Mouse (Mus musculus) monocyte, adult 59 days (primary cell): ENCODE data around the gene Socs5. TPM values are rescaled to one million over a fixed set of nuclear protein-coding genes. Genes with fewer than 3 reads are reported as not detected.

Experiments used
- total RNA-seq, 2 experiments: library from RNA; stranded (reverse); gene quantifications; one replicate each; pipeline ENCODE4 v1.2.4; 2023

Gene Socs5
- total RNA-seq = 10 to 100 TPM; 22.1 to 23.3 TPM

GRCm38 (mm10) chr17:87107623-87108221 lies at the start of gene Socs5:
Socs5 (plus strand) TSS chr17:87107679.

Other genes starting within 250 kb of the Socs5 start
- gene Tmem247, start 190.3 kb upstream of the Socs5 start, total RNA-seq = not detected
- not detected for gene Atp6v1e2, start 159.8 kb upstream of the Socs5 start, total RNA-seq
- gene Rhoq, start 144.6 kb upstream of the Socs5 start, total RNA-seq = 10 to 100 TPM; 74.5 to 77.9 TPM
- gene Pigf, start 82.3 kb upstream of the Socs5 start, total RNA-seq = 10 to 100 TPM; 12.7 to 16.3 TPM
- 10 to 100 TPM; 51.6 to 53.1 TPM for gene Cript, start 82.1 kb upstream of the Socs5 start, total RNA-seq
- 10 to 100 TPM; 46.3 to 51.5 TPM for gene Mcfd2, start 158.3 kb downstream of the Socs5 start, total RNA-seq
- gene Ttc7, start 175.2 kb downstream of the Socs5 start, total RNA-seq = 100 to 1,000 TPM; 323 to 334 TPM